Mouse (Mus musculus) lung, adult 2 months (tissue): ENCODE measurements at regions not wholly inside any gene's neighbourhood (a gene's known extent, or its start where the extent isn't known, plus 50 kb on each side); places are given as distances from the start of the nearest gene placed in this dataset.

Experiments
- CTCF ChIP-seq: fragments of 200-500 bp; IDR thresholded peaks from 2 replicates; pipeline ENCODE4 v1.5.1; 2011; ENCODE audit warnings: mild to moderate bottlenecking, low read length, control low read depth; ENCODE audit not compliant: insufficient read depth
- POLR2A ChIP-seq: fragments of 200-500 bp; IDR thresholded peaks from 2 replicates; pipeline ENCODE4 v1.6.1; 2011; ENCODE audit warnings: low read depth, mild to moderate bottlenecking, control low read depth, low read length, borderline replicate concordance; ENCODE audit errors: extremely low read depth

DNA sequence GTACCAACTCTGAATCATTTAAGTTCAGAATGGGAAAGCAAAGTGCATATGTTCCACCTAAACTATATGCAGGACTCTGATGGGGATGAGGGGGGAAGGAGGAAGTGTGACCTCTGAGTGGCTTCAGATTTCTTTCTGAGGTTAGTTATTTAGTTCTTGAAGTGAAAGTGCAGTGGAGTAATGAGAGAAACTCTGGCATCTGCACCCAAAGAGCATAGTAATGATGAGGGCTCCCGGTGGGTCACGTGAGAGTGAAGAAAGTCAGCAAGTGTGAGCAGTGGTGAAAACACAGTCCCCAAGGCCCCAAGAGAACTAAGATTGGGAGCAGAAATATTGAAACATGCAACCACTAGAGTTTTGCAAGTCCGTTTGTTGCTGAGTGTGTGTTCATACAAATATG is 102.5 kb upstream of the Tmc3 start:
- no peak for TF ChIP-seq POLR2A
- TF ChIP-seq CTCF = no peak
